Mouse (Mus musculus): Measurements from ENCODE around the gene Sox6.

Gene Sox6

DNA sequence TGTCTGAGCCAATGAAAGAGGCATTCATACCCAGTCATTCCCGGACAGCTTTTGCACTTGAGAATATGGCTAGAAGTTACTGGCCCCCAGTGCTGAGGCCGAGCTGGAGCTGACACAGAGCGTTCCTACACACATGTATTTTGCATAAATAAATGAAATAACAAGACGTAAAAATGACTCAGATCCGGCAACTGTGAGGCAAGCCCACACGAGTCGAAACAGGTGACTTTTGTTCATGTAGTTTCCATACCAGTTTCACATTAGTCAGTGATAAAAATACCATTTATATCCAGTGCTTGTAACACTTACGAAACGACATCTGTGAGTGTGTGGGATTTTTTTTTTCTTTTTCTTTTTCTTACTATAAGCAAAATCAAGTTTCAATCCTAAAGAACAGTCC, 564.5 kb downstream of the Sox6 start:
- DNase-seq: no peak

DNA sequence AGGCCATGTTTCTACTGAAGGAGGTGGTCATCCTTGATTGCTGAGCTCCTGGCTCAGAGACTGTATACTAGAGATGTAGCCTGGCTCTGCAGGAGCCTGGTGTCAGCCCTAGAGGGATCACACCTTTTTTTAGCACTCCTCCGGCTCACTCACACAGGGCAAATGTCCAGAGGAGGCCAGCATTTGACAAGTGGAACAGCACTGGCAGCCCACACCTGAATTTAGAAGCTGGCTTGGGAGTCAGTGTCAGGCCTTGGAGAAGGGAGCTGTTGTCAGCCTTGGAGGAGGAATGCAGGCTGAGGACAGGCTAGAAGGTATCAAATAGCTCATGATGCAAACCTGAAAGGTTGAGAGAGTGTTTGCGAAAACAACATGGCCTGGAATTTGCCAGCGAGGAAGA, 565.7 kb downstream of the Sox6 start:
- no peak for DNase-seq

DNA sequence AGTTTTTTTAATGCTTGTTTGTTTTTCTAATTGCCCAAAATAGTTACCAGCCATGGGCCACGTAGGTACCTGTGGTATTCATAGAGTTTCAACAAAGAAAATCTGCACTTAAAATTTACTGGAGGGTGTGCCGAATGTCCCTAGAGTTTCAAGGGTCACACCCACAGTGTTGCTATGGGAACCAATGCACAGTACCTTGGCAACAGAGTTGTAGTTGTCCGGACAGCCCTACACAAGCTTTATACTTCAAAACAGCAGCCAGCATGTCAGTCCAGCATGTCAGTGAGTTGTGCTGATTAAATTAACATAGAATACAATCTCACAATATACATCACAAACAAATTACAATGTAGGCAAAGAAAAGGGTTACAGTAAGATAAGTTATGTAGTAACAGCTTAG, 567.1 kb downstream of the Sox6 start:
- DNase-seq: no peak

DNA sequence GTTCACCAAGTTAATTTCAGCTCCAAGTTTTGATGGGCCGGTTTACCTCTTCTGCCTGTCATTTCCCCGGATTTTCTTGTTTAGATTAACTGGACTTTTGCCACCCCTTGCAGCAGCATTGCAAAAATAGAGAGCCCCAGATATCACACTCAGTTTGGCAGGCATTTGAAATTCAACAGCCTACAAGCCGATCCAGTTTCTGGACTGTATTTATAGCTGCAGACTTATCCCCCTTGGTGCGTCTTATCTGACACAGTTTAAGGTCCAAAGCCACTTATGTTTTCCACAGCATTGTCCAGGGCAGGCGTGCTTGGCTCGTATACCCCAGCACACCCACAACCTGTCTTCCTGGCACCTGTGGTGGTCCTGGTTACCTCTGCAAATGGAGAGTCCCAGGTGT, 571.8 kb downstream of the Sox6 start:
- DNase-seq: no peak

DNA sequence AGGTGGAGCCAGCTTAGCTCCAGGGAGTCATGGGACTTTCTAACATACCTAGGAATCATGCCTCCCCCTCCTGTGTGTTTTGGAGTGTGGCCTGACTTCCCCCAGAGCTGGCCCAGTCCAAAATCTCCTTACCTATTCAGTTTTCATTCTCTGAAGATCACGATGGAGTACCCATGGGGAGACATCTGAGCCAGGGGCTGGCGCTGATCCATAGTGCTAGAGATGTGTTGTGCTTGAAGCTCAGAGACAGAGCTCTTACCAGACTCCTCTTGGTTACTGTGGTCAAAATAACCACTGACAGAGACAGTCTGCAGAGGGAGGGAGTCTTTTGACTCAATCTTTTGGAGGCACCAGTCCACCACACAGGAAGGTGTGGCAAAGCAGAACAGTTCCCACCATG, 575.2 kb downstream of the Sox6 start:
- no peak for DNase-seq

DNA sequence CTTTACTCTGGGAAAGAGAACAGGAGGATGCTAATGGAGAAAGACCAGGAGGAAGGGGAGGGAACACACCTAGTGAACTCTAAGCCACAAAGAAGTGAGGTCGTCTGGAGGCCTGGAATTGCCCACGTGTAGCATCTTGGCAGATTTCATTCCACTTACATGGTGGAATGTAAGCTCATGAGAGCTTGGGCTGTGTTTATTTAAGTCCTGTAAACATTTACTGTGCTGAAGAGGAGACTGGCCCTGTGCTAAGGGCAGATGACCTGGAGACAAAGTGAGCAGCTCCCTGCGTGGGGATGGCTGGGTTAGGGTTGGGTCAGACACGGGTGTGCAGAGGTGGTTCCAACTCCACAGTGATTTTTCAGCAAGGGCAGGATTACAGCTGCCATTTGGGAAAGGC, 576.3 kb downstream of the Sox6 start:
- DNase-seq: no peak

DNA sequence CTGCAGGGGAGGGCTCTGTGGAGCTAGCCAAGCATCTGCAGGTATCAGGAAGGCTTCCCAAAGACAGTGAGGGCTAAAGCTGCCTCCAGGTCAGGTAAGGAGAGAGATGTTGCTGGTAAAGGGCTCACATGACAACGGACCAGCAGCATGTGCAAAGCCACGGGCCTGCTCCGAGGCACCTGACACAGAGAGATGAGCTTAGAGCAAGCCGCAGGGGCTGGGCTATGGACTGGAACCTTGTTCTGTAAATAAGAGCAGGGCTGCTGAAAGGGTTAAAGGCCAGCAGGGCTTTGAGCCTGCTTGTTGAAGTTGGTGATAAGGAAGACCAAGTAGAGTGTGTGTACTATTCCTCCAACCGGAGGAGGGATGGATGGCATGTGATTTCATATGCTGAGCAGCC, 583.6 kb downstream of the Sox6 start:
- DNase-seq: no peak

DNA sequence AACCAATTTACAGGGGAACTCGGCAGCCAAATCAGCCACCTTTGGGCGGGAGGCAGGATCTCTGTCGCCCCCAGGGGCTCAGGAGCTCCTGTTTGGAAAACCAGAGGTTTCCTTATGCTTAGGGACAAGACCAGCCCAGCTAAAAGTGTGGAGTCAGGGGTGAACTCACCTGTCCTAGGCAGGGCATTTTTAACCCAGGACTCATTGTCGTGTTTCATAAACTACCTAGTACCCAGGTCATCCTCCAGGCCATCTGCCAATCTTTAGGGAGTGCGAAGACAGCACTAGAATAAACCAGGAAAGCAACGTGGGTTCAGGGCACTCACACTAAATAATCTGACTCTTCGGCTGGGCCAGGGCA, 584.9 kb downstream of the Sox6 start:
- no peak for DNase-seq

DNA sequence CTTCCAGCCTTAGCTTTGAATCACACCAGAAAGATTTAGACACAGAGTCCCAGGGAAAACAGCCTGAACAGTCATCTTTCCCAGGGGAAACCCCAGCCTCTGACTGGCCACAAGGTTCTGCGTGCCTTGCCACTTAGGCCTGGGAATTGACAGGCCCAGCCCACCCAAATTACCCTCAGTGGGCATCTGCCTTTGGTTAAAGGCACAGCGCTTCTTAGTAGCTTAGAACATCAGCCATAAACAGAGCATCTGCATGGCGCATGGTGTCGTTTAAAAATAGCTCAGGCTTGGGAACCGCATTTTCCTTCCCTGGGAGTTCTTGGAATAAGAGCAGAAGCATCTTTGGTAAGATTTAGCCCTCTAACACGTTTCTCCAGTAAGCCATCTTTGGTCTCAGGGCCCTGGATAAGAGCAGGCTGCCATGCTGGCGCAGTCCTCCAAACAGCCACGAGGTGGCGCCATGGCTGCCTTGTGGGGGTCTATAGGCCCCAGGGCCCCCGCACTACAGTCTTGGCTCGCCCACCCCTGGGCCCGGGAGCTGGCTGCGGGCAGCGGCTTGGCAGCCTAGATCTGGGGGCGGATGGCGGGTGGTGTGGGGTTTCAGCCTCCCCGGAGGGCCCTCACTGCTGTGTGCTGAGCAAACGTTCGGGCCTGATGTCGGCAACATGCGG, 585.4 kb downstream of the Sox6 start:
- DNase-seq: peak; percentile 76

DNA sequence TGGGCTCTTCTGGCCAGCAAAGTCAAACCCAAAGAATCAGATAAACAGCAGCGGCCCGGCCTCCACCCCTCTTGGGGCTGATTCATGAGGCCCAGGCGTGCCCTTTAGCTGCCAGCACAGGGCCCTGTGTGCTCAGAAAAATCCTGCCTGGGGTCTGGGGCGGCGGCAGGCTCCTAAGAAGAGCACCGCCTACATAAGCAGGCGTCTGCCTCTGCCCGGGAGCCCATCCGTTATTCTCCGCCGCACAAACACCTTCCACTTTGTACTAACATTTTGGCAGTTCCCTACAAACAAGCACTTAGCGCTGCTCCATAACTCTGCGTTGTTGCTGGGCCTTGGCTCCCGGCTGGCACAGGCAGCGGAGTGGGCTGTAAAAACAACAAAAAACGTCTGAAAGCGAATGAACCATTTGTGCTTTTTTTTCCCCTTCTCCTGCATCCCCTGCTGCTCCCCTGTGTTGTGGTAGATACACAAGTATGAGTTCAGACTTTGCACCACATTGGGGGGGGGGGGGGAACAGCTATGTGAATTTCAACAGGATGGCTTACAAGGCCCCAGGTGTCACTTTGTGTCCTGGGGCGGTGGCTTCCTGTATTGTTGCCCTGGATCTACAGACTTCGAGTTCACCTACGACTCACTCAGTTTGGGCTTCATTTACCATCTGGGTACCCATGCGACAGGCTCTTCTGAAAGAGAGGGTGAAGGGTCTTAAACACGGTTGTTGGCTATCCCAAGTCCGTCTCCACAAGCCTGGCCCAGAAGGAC, 588.0 kb downstream of the Sox6 start:
- no peak for DNase-seq

DNA sequence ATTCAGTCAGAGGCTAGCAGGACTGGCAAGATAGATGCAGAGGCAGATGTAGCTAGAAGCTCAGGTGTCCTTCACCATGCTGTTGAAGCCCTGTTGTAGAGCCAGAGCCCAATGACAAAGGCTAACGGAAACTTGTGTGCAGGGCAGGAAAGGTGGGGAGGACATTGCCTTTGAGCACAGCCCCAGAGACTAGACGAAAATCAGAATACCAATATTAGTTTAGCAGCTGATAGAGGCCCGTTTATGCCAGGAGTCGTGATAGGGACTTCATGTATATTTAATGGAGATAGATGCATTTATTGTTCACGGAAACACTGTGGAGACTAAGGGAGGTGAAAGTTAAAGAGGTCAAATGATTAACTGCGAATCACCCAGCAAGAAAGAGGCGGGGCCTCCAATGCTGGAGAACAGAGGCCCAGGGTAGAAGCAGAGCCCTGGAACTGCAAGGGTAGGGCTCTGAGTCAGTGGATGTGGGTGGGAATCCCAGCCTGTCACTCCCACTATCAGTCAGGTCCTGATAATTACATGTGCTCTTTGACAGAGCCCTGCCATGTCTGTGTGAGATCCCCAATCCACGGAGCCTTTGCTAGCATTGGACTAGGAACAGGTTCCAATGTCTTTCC, 590.1 kb downstream of the Sox6 start:
- no peak for DNase-seq

DNA sequence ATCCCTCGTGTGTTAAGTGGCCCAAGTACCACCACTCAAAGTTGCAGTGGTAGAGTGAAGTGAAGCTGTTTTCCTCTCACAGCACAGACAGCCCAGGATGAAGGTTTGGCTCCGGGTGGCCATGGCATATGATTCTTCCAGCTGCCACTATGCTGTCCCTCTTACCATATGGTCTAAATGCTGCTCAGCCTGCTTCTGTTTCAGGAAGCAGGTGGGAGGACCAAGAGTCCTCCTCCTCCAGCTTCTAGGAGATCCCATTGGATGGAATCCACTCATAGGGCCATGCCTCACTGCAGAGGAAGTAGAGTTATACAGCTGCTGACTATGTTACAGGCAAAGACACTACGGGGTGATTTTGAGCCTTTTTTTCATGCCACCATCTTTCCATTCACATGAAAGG, 591.5 kb downstream of the Sox6 start:
- peak; percentile 20 to 47 for DNase-seq

DNA sequence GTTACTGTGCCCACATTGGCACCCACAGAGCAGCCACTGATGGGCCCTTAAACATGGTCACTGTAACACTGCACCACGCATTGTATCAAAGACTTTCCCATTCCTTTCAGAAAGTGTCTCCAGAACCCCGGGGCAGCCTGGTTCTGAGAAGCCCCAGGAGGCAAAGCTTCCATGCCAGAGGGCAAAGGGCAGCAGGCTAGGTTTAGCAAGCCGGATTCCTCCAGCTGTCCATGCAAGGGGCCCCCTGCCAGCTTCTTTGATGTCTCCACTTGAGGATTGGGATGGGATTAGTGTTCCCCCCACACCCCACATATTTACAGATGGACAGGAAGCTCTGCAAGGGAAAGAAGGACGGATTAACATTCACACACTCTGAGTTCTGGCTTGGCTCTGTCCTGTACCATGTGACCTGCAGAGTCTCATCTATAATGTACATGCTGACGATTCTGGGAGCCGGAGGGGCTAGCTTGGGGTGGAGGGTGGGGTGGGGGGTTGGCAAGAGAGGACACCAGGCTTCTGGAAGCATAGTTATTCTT, 592.0 kb downstream of the Sox6 start:
- DNase-seq: peak; percentile 26 to 53

DNA sequence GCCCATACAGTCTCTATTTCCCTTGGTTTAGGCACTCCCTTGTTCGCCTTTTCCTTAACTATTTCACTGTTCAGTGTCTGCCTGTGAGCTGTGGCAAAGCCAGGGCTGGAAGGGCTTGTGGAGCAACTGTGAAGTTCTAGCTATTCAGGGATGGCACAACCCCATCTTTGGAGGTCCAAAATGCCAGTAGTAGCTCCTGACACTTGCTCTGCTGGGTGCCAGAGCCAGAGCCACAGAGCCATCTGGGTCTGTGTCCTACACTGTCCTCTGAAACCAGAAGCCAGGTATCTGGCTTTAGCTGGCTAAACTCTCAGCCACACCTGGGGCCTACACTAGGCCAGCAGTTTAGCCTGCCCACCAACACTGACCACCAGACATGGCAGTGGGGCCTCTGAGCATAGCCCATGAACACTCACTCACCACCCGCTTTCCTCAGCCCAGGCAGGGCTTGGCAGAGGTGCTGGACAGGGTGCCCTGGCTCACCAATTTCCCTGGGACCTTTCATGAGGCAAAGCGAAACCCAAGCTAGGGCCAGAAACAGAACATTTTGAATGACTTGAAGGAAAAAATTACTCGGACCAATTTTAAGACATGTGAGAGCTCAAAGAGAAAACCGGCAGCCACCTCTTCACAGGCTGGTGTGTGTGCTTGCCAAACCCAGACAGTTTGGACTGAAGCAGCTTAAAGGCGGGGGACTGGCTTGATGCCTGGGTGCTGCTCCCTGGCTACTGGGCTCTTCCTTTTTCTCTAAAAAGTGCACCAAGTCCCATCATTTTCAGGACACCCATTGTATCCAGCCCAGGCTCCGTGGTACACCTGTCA, 612.2 kb downstream of the Sox6 start:
- peak; percentile 71 to 80 for DNase-seq

DNA sequence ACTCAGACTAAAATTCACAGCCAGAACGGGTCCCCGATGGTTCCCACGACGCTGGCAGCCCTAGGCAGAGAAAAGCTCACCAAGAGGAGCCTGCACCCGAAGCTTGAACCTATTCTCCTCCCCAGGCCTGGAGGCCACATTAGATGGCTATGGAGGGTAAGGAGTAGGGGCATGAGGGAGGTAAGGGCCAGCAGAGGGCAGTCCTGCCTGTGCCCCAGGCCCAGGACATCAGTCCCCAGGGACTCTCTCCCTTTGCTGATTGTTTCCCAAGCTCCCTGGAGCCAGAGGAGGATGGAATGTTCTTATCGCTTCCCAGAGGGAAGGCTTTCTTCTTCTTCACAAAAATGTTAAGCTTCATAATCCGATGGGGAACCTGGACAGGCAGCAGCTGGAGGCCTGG, 615.8 kb downstream of the Sox6 start:
- DNase-seq: no peak

DNA sequence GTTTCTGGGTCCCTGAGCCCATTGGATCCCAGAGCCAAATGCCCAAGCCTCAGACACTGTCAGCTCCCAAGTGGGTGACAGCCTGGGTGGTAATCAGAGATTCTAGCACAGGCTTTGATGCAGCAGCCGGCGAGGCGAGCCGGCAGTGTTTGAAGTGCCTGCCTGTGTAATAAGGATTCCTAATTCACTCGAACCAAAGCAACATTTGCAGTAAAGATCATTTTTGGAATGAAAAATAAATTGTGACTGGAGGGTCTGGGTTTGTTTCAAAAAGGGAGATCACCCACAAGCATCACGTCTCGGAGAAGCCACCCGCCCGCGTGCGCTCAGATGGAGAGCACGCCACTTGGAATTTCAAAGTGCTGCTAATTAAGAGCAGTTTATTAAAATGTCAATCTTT, 617.6 kb downstream of the Sox6 start:
- no peak for DNase-seq
